14 mouse cellular contexts compared by ENCODE assay signal in genomic region chr2:32063451-32064151, GRCm38 (mm10). TPM values are rescaled to one million over a fixed set of nuclear protein-coding genes. Genes with fewer than 3 reads are reported as not detected.
DNase-seq lines count a peak whose midpoint lies in the region; ATAC-seq lines count a peak whose summit lies in the region.
"Had no signal": no experiment of that assay in that cellular context is flagged by ENCODE, and none has a peak within 500 bp of the region (broad histone marks: within the 10 kb centered on the region; RNA-seq: fewer than 3 reads in every experiment).

No protein-coding gene starts in this region.

- intact Hi-C loops in heart, postnatal 25 days (cut with DNase I) = no loop called here

- peak overlapping the region; percentile 37 for H3K4me2 ChIP-seq in heart, embryonic 11.5 days
- no peak overlapping the region for H3K4me2 ChIP-seq in liver, embryonic 13.5 days
- H3K4me2 ChIP-seq: neural tube, embryonic 13.5 days had no signal

- H3K9me3 ChIP-seq in heart, embryonic 11.5 days (replicated peaks; ENCODE audit: control insufficient read depth, low read length) = no peaks in the 10 kb centered on the region
- H3K9me3 ChIP-seq in liver, embryonic 13.5 days (replicated peaks) = no peaks in the 10 kb centered on the region
- H3K9me3 ChIP-seq: neural tube, embryonic 13.5 days had no signal

- H3K36me3 ChIP-seq in heart, embryonic 11.5 days (ENCODE audit: control insufficient read depth, insufficient read depth, low read length) = peaks cover 4% of the 10 kb centered on the region
- H3K36me3 ChIP-seq in liver, embryonic 13.5 days = peaks cover 47% of the 10 kb centered on the region
- H3K36me3 ChIP-seq: neural tube, embryonic 13.5 days had no signal

- H3K4me1 ChIP-seq in heart, embryonic 11.5 days (ENCODE audit: control insufficient read depth, insufficient read depth, low read length) = peaks cover 90% of the 10 kb centered on the region
- peaks cover 82% of the 10 kb centered on the region for H3K4me1 ChIP-seq in liver, embryonic 13.5 days (replicated peaks)

- ATAC-seq in heart, embryonic 11.5 days (replicated peaks; ENCODE audit: insufficient number of reproducible peaks, low FRiP score, low TSS enrichment) = 0 out of 2 replicates have a peak, but pooled peaks have one; percentile 33
- ATAC-seq in liver, embryonic 13.5 days (ENCODE audit: low read depth) = no peak
- ATAC-seq: forebrain, embryonic 14.5 days had no signal

- H3K9ac ChIP-seq in heart, embryonic 11.5 days (ENCODE audit: low read depth, low read length) = peak overlapping the region; percentile 47
- 0 out of 2 replicates have a peak overlapping the region, but pooled peaks have one; percentile 10 for H3K9ac ChIP-seq in liver, embryonic 13.5 days
- H3K9ac ChIP-seq: neural tube, embryonic 13.5 days had no signal

- no peak overlapping the region for H3K4me3 ChIP-seq in heart, embryonic 11.5 days (ENCODE audit: low read depth, low read length)
- H3K4me3 ChIP-seq in liver, embryonic 13.5 days (replicated peaks) = no peak overlapping the region
- H3K4me3 ChIP-seq: neural tube, embryonic 13.5 days had no signal

- H3K27ac ChIP-seq in heart, embryonic 11.5 days (ENCODE audit: low read depth, low read length) = peak overlapping the region; percentile 96
- peak overlapping the region; percentile 87 for H3K27ac ChIP-seq in liver, embryonic 13.5 days
- H3K27ac ChIP-seq: neural tube, embryonic 13.5 days had no signal

- H3K27me3 ChIP-seq in heart, embryonic 11.5 days (ENCODE audit: control insufficient read depth, insufficient read depth, low read length) = no peaks in the 10 kb centered on the region
- H3K27me3 ChIP-seq in liver, embryonic 13.5 days = no peaks in the 10 kb centered on the region
- H3K27me3 ChIP-seq: neural tube, embryonic 13.5 days had no signal

- WGBS in heart, embryonic 11.5 days (ENCODE audit: insufficient replicate concordance) = 41% methylated on average over 7 of the region's 7 CpGs
- 47% methylated on average over 7 of the region's 7 CpGs for WGBS in liver, embryonic 13.5 days (ENCODE audit: insufficient replicate concordance)

- peak; percentile 47 to 53 for DNase-seq in heart, adult 9 months (ENCODE audit: low spot score in 2 of 2)
- no peak for DNase-seq in heart, postnatal 25 days (ENCODE audit: low spot score)
- peak; percentile 79 for DNase-seq in CD4-positive helper T cell, adult 2 months (ENCODE audit: low read depth, low spot score)
- no peak for DNase-seq in liver, embryonic 13.5 days
- DNase-seq in kidney, postnatal 25 days = no peak
- no peak for DNase-seq in gastrocnemius, postnatal 4 days (ENCODE audit: low spot score in 2 of 2)
- DNase-seq: adrenal gland, adult 8-10 months; cerebellum, adult 8-10 months; kidney, adult 9 months; retina, postnatal 1 day had no signal

RNA-seq across cellular contexts. Expression of gene Fam78a, which starts 21.1 kb away (rescaled TPM):
- total RNA-seq in heart, postnatal 25 days (2021) = 10 to 100 TPM; 20.0 TPM
- 43.1 and 43.7 TPM in 2 replicates for polyA plus RNA-seq in heart, embryonic 11.5 days (2014; fragmentation: Nextera tagmentation; extraction: Ambion mirVana)
- 10.6 and 13.0 TPM in 2 replicates for polyA plus RNA-seq in liver, embryonic 13.5 days (2015; fragmentation: Nextera tagmentation; extraction: Ambion mirVana)
- 10 to 100 TPM; 28.7 to 30.0 TPM for total RNA-seq in gastrocnemius, postnatal 4 days (2021)

RNA-seq across cellular contexts. Expression of gene Plpp7, which starts 31.7 kb away (rescaled TPM):
- total RNA-seq in heart, postnatal 25 days (2021) = 10 to 100 TPM; 31.8 to 33.7 TPM
- 10.0 and 11.7 TPM in 2 replicates for polyA plus RNA-seq in heart, embryonic 11.5 days (2014; fragmentation: Nextera tagmentation; extraction: Ambion mirVana)
- 2.0 and 2.2 TPM in 2 replicates for polyA plus RNA-seq in liver, embryonic 13.5 days (2015; fragmentation: Nextera tagmentation; extraction: Ambion mirVana)
- total RNA-seq in gastrocnemius, postnatal 4 days (2021) = 10 to 100 TPM; 71.5 to 76.7 TPM
- polyA plus RNA-seq: inflammation-experienced regulatory T-cells, adult 6 months had no signal

Comparison
In these comparisons a context has a peak if more than half of its experiments do, and no peak if none do; other contexts are left out.
1. DNase-seq: peak in heart, adult 9 months (2 of 2) and CD4-positive helper T cell, adult 2 months (single experiment); none in heart, postnatal 25 days (single experiment), liver, embryonic 13.5 days (single experiment), kidney, postnatal 25 days (0 of 2) and gastrocnemius, postnatal 4 days (0 of 2).